Mouse (Mus musculus): ENCODE results near the gene Usp39.

- TF ChIP-seq POLR2A (IDR thresholded peaks at IDR 0.05; ENCODE audit: insufficient read length, low read depth) (no peak), TCF3 (IDR thresholded peaks at IDR 0.05; ENCODE audit: insufficient read length, low read depth) (no peak), POLR2AphosphoS2 (IDR thresholded peaks at IDR 0.05; ENCODE audit: insufficient read length, low read depth) (no peak), MAX (IDR thresholded peaks at IDR 0.05; ENCODE audit: low read depth) (no peak), CEBPB (IDR thresholded peaks at IDR 0.05; ENCODE audit: insufficient read depth, poor library complexity, severe bottlenecking) (no peak), MYOG (IDR thresholded peaks at IDR 0.05; ENCODE audit: control insufficient read depth in 1 of 3, insufficient read depth in 1 of 3, insufficient read length in 2 of 3, low read depth in 2 of 3) (no peak), USF1 (IDR thresholded peaks at IDR 0.05; ENCODE audit: low read depth) (no peak), TCF12 (IDR thresholded peaks at IDR 0.05; ENCODE audit: insufficient read depth, poor library complexity, severe bottlenecking) (no peak), MYOD1 (IDR thresholded peaks at IDR 0.05; ENCODE audit: control insufficient read depth in 1 of 3, insufficient read length in 2 of 3, low read depth in 2 of 3) (no peak), E2F4 (IDR thresholded peaks at IDR 0.05; ENCODE audit: insufficient read depth) (no peak)
Observed at GRCm38 (mm10) chr6:72323786-72324508, 21.0 kb downstream of the Usp39 start.
